Mouse (Mus musculus) G1E-ER4 (cell line): ENCODE data around the gene Chst3. TPM values are rescaled to one million over a fixed set of nuclear protein-coding genes. Genes with fewer than 3 reads are reported as not detected.

Experiments used
- GATA1 ChIP-seq: IDR thresholded peaks from one replicate; pipeline ENCODE4 v1.8.0; 2012; ENCODE audit warnings: low read length, inconsistent platforms
- polyA plus RNA-seq: library from polyadenylated mRNA; stranded (reverse); fragments of >175 nt; gene quantifications from 2 replicates; pipeline ENCODE4 v1.2.3, GENCODE M21; 2012

Chst3 gene
- polyA plus RNA-seq: not detected in 2 replicates

DNA sequence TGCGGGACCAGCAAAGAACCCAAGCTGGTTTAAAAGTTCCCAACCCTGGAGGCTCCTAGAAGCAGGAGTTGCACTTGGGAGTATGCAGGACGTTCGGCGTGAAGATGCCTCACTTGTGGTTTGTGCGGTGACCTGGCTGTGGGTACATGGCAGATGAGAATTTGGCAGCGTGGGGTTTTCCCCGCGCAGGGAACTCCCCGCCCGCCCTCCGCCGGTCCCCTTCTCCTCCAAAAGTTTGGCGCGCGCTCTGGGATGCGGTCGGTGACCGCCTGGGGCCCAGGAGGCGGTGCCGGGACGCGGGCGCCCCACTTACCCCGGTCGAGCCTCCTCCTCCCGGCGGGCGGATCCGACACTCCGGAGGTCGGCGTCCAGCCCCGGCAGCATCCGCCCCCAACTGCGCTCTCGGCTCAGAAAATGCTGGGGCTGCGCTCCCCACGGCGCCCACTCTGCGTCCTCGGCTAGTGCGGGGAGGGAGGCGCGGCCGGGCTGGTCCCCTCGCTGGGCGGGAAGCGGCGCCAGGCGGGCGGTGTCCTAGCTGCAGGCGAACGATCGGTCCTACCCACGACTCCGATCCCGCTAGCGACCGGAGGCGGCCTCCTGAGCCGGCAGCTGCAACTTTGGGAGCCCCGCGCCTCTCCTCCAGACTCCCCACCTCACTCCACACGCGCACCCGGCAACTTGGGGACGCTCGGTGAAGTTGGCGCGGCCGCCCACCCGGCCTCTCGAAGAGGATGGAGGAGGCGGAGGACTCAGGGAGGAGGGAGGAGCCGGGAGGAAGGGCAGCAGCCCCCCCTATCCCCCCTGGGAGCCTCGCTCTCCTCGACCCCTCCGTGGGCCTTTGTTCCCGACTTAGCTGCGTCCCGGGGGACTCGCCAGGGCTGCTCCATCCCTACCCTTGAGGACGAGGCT is at the start of gene Chst3:
Chst3 (minus strand) TSS at position 670 of the 909 bp plus-strand sequence.
- TF ChIP-seq GATA1: no peak

GRCm38 (mm10) chr10:60268738-60269137 is 49.7 kb upstream of the Chst3 start:
- TF ChIP-seq GATA1: no peak

DNA sequence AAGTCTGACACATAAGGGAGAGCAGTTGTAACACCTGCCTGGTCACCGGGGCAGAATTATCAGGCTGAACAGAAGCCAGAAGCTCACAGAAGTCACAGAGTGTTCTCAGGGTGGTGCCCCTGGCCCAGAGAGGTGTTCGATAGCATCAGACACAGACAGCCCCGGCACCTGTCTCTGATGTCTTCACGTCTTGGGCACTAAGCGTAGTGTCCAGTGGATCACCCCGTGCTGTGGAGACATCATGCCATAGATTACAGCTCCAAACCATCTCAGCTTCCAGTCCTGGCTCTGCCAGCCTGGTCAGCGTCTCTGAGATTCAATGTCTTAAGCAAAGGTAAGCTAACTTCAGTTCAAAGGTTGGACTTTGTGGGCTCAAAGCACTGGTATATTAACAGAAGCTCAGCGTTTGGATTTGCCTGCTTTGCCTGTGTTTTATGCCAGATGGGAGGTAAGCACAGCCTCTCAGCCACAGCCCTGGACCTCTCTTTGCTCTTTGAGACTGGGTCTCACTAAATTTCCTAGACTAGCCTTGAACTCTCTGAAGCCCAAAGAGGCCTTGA is 47.9 kb upstream of the Chst3 start:
- TF ChIP-seq GATA1: no peak

- TF ChIP-seq GATA1: no peak
Observed at GRCm38 (mm10) chr10:60265252-60265651, 46.2 kb upstream of the Chst3 start.

DNA sequence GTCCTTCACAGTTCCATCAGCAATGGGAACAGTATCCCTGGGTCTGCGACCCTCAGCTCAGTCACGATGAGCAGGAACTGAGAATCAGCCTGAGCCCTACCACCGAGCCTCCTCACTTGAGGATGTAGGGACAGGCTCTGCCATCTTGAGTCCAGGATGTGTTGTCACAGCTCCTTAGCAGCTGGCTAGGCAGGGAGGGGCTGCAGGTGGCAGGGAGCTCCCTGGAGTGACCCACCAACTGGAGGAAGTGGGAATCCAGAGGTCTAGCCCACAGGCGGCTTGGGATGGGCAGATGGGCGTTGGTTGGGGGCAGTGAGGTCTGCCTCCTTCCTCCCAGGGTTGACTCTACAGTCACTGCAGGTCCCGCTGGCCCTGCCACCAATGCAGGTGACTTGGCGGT is 44.3 kb upstream of the Chst3 start:
- TF ChIP-seq GATA1: no peak

DNA sequence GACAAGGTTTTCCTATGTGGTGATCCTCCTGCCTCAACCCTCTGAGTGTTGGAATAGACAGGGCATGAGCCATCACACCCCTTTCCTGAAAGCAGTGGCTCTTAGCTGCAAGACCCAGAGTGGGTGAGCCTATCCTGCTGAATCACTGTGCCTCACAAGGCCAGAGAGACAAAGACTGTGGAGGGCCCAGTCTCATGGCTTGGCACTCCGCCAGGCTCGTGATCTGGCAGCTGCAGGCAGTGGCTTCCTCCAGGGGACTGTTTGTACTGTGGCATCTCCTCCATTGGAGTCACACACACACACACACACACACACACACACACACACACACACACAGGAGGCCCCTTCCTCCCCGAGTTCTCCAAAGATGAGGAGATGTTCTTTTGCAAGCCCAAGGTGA is 43.3 kb upstream of the Chst3 start:
- no peak for TF ChIP-seq GATA1

DNA sequence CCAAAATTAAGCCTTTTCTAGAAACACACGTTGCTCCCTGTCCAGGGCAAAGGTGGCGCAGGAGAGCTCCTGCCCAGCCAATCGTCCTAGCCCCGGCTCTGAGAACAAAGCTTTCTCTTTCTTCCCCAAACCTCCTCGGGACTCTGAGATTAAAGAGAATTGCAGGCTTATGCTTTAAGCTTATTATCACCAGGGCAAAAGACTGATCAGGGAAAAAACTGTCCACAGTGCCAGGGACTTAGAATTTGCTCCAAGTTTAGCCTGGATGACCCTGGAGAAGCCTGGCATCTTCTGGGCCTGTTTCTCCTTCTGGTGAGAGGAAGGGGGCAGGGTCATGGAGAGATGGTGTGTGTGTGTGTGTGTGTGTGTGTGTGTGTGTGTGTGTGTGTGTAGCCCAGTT is 42.5 kb upstream of the Chst3 start:
- no peak for TF ChIP-seq GATA1

GRCm38 (mm10) chr10:60260557-60261294 is 41.7 kb upstream of the Chst3 start:
- no peak for TF ChIP-seq GATA1

DNA sequence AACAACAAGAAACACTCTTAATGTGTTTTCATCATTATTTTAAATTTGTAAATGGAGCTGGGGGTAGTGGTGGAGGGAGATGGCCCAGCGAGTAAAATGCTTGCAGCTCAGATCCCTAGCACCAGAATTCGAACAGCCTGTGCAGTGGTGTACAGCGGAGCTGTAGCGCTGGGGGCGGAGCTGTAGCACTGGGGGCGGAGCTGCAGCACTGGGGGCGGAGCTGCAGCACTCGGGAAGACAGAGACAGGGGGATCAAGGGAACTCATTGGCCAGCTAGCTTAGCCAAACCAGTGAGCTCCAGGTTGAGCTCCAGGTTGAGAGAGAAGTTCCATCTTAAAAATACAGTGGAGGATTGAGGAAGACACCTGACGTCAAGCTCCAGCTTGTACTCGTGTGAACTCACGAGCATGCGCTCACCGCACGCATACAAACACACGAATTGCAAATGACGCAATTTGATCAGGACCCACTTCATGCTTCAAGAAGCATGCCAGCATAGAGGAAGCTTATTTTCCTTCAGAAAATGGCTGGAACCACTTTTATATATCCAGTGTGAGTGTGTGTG is 38.3 kb upstream of the Chst3 start:
- TF ChIP-seq GATA1: no peak

GRCm38 (mm10) chr10:60256088-60256487 is 37.0 kb upstream of the Chst3 start:
- no peak for TF ChIP-seq GATA1

GRCm38 (mm10) chr10:60252606-60253005 is 33.5 kb upstream of the Chst3 start:
- no peak for TF ChIP-seq GATA1

- no peak for TF ChIP-seq GATA1
Observed at GRCm38 (mm10) chr10:60252187-60252586, 33.1 kb upstream of the Chst3 start.

- no peak for TF ChIP-seq GATA1
Observed at GRCm38 (mm10) chr10:60250426-60250965, 31.4 kb upstream of the Chst3 start.

DNA sequence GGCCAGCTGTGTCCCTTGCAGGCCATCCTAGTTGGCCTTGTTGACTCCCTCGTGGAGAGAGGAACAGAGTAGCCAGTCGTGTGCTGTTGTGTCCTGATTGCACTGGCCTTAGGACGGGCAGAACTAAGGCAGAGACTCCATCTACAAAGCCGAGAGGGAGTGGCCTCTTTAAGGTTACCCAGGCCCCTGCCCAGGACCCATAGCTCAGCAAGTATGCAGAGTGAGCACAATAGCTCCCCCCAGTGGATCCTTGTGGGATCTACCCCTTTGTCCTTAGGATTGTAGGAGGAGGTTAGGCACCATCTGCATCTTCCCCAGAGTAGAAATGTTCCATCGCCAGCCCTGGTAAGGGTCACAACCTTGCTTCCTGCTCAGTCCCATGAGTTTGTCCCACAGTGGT is 27.5 kb upstream of the Chst3 start:
- no peak for TF ChIP-seq GATA1

DNA sequence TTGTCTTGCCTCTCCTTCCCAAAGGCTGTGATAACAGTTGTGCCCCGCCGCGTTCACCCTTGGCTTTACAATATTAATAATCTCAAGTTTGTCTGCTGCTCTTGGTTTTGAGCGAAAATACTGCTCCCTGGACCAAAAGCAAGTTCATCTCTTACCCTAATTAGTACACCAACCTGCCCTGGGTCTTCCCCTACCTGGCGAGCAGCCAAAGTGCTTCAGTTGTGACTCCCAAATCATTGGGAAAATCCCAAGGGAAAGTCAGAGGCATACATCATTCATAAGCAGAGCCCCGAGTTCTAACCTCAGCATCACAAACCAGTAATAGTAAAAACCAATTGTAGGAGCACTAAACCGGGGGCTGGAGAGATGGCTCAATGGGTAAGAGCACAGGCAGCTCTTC is 26.6 kb upstream of the Chst3 start:
- TF ChIP-seq GATA1: no peak

DNA sequence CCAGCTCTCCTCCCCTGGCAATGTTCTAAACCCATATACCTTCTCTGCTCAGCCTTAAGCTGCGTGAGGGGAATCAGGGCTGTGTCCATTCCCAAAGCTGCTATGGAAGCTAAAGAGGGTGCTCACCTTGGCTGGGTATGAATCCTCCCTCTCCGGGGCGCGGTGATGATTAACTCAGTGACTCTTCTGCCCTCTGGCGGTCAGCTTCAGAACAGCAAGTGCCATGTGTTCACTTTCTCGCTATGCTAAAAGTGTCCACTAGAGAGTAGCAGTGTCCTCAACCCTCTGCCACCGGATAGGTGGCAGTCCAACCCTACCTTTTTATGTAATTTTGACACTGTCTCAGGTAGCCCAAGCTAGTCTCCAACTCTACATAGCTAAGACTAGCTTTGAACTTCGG is 26.0 kb upstream of the Chst3 start:
- no peak for TF ChIP-seq GATA1
